In the genomic region with DNA sequence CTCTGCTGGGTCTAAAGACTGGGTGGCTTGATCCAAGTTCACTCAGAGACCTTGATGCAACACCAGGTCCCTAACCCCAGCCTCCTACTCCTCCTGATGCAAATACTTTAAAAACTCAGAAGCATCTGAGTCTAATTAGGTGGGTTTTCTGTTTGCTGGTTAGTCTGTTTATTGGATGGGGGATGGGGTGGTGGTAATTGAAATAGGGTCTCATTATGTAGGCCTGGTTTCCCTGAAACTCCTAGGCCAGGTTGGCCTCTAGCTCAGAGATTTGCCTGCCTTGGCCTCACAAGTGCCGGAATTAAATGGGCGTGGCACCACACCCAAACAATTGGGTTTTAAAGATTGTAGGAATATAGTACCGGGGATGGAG, we compare ENCODE assay signal across 15 mouse cellular contexts. TPM values are rescaled to one million over a fixed set of nuclear protein-coding genes. Genes with fewer than 3 reads are reported as not detected.
DNase-seq lines count a peak whose midpoint lies in the region; ATAC-seq and TF ChIP-seq lines count a peak whose summit lies in the region.
"Had no signal": no experiment of that assay in that cellular context is flagged by ENCODE, and none has a peak within 500 bp of the region (broad histone marks: within the 10 kb centered on the region; RNA-seq: fewer than 3 reads in every experiment).

No protein-coding gene starts in this region.

- 68% methylated on average over 3 of the region's 3 CpGs for WGBS in midbrain, embryonic 13.5 days
- 77% methylated on average over 3 of the region's 3 CpGs for WGBS in midbrain, embryonic 10.5 days
- WGBS in forebrain, embryonic 15.5 days: 35% methylated on average over 3 of the region's 3 CpGs
- WGBS in hindbrain, postnatal 0 days: 60% methylated on average over 3 of the region's 3 CpGs
- 46% methylated on average over 3 of the region's 3 CpGs for WGBS in neural tube, embryonic 13.5 days

- H3K9ac ChIP-seq in midbrain, embryonic 13.5 days (replicated peaks): peak overlapping the region; percentile 16; the same call in 1 of the 2 replicates
- no peak overlapping the region for H3K9ac ChIP-seq in forebrain, embryonic 15.5 days (replicated peaks)
- H3K9ac ChIP-seq in hindbrain, postnatal 0 days (replicated peaks; ENCODE audit: low read length): no peak overlapping the region
- peak overlapping the region; percentile 31; the same call in 1 of the 2 replicates for H3K9ac ChIP-seq in neural tube, embryonic 13.5 days
- H3K9ac ChIP-seq: liver, embryonic 14.5 days had no signal

- ATAC-seq in midbrain, embryonic 13.5 days: no peak
- ATAC-seq in forebrain, embryonic 15.5 days (replicated peaks): no peak
- ATAC-seq in hindbrain, postnatal 0 days: no peak
- no peak for ATAC-seq in neural tube, embryonic 13.5 days (ENCODE audit: low read depth)

- no peaks in the 10 kb centered on the region; the same call in 1 of the 2 replicates for H3K9me3 ChIP-seq in midbrain, embryonic 13.5 days
- H3K9me3 ChIP-seq in midbrain, embryonic 10.5 days (replicated peaks): peaks cover under 1% of the 10 kb centered on the region; the same call in 1 of the 2 replicates
- no peaks in the 10 kb centered on the region for H3K9me3 ChIP-seq in forebrain, embryonic 15.5 days
- no peaks in the 10 kb centered on the region for H3K9me3 ChIP-seq in hindbrain, postnatal 0 days (ENCODE audit: low read length)
- no peaks in the 10 kb centered on the region for H3K9me3 ChIP-seq in neural tube, embryonic 13.5 days
- H3K9me3 ChIP-seq: heart, embryonic 10.5 days had no signal

- H3K27me3 ChIP-seq in midbrain, embryonic 13.5 days: no peaks in the 10 kb centered on the region
- H3K27me3 ChIP-seq in midbrain, embryonic 10.5 days (ENCODE audit: low read depth, poor library complexity, severe bottlenecking): peaks cover 12% of the 10 kb centered on the region
- no peaks in the 10 kb centered on the region for H3K27me3 ChIP-seq in forebrain, embryonic 15.5 days
- no peaks in the 10 kb centered on the region for H3K27me3 ChIP-seq in hindbrain, postnatal 0 days (ENCODE audit: insufficient read depth, low read length)
- no peaks in the 10 kb centered on the region for H3K27me3 ChIP-seq in neural tube, embryonic 13.5 days

- no peak for DNase-seq in midbrain, embryonic 10.5 days (ENCODE audit: low spot score)
- no peak for DNase-seq in hindbrain, postnatal 0 days (ENCODE audit: low spot score)
- DNase-seq in cerebellum, adult 11-12 months: no peak
- no peak for DNase-seq in kidney, postnatal 14 days
- DNase-seq in heart, adult 11 months: no peak
- DNase-seq: adrenal gland, postnatal 14 days; heart, postnatal 36 days; kidney, adult 18-20 months; lung, postnatal 4 days had no signal

- H3K36me3 ChIP-seq in midbrain, embryonic 13.5 days: peaks cover 10% of the 10 kb centered on the region
- H3K36me3 ChIP-seq in midbrain, embryonic 10.5 days: peaks cover 24% of the 10 kb centered on the region
- no peaks in the 10 kb centered on the region for H3K36me3 ChIP-seq in forebrain, embryonic 15.5 days
- no peaks in the 10 kb centered on the region for H3K36me3 ChIP-seq in hindbrain, postnatal 0 days (ENCODE audit: insufficient read depth, low read length)
- H3K36me3 ChIP-seq in neural tube, embryonic 13.5 days: no peaks in the 10 kb centered on the region
- H3K36me3 ChIP-seq: heart, embryonic 10.5 days had no signal

- no peak for TF ChIP-seq CTCF in hindbrain, postnatal 0 days (IDR thresholded peaks at IDR 0.05; ENCODE audit: low read depth)

- peaks cover 70% of the 10 kb centered on the region for H3K4me1 ChIP-seq in midbrain, embryonic 13.5 days (replicated peaks)
- H3K4me1 ChIP-seq in midbrain, embryonic 10.5 days: peaks cover 34% of the 10 kb centered on the region
- H3K4me1 ChIP-seq in forebrain, embryonic 15.5 days: peaks cover 65% of the 10 kb centered on the region
- H3K4me1 ChIP-seq in hindbrain, postnatal 0 days (ENCODE audit: insufficient read depth, low read length): peaks cover 12% of the 10 kb centered on the region; the same call in 1 of the 2 replicates
- peaks cover 80% of the 10 kb centered on the region for H3K4me1 ChIP-seq in neural tube, embryonic 13.5 days (replicated peaks)
- H3K4me1 ChIP-seq: heart, embryonic 10.5 days had no signal

- no peak overlapping the region for H3K4me3 ChIP-seq in midbrain, embryonic 13.5 days (replicated peaks)
- no peak overlapping the region for H3K4me3 ChIP-seq in midbrain, embryonic 10.5 days
- no peak overlapping the region for H3K4me3 ChIP-seq in forebrain, embryonic 15.5 days
- H3K4me3 ChIP-seq in hindbrain, postnatal 0 days (ENCODE audit: low read length): no peak overlapping the region
- no peak overlapping the region for H3K4me3 ChIP-seq in neural tube, embryonic 13.5 days
- H3K4me3 ChIP-seq: heart, embryonic 10.5 days had no signal

- peak overlapping the region; percentile 68 for H3K27ac ChIP-seq in midbrain, embryonic 13.5 days
- H3K27ac ChIP-seq in midbrain, embryonic 10.5 days (replicated peaks): no peak overlapping the region
- H3K27ac ChIP-seq in forebrain, embryonic 15.5 days (replicated peaks): peak overlapping the region; percentile 88
- H3K27ac ChIP-seq in hindbrain, postnatal 0 days: peak overlapping the region; percentile 78
- H3K27ac ChIP-seq in neural tube, embryonic 13.5 days (replicated peaks): peak overlapping the region; percentile 63
- H3K27ac ChIP-seq: heart, embryonic 10.5 days; liver, embryonic 14.5 days had no signal

- H3K4me2 ChIP-seq in midbrain, embryonic 13.5 days (replicated peaks): no peak overlapping the region
- H3K4me2 ChIP-seq in forebrain, embryonic 15.5 days (replicated peaks): 0 out of 2 replicates have a peak overlapping the region, but pooled peaks have one; percentile 4
- no peak overlapping the region for H3K4me2 ChIP-seq in hindbrain, postnatal 0 days (ENCODE audit: low read depth, low read length)
- H3K4me2 ChIP-seq in neural tube, embryonic 13.5 days: no peak overlapping the region

RNA-seq across cellular contexts. Expression of a gene that starts 7.5 kb away (rescaled TPM):
- polyA plus RNA-seq in midbrain, embryonic 13.5 days (2015; fragmentation: Nextera tagmentation; extraction: Ambion mirVana): 105 and 106 TPM in 2 replicates
- 72.6 and 85.2 TPM in 2 replicates for polyA plus RNA-seq in midbrain, embryonic 10.5 days (2016; fragmentation: Nextera tagmentation; extraction: Ambion mirVana)
- polyA plus RNA-seq in forebrain, embryonic 15.5 days (2015; fragmentation: Nextera tagmentation; extraction: Ambion mirVana): 123 and 127 TPM in 2 replicates
- total RNA-seq in hindbrain, postnatal 0 days (2014; rRNA removed): 39.9 and 56.5 TPM in 2 replicates
- 99.7 and 102 TPM in 2 replicates for polyA plus RNA-seq in hindbrain, postnatal 0 days (2015; fragmentation: Nextera tagmentation; extraction: Ambion mirVana)
- polyA plus RNA-seq in neural tube, embryonic 13.5 days (2015; fragmentation: Nextera tagmentation; extraction: Ambion mirVana): 98.7 and 116 TPM in 2 replicates

RNA-seq across cellular contexts. Expression of a gene that starts 7.8 kb away (rescaled TPM):
- 14.6 and 20.4 TPM in 2 replicates for polyA plus RNA-seq in midbrain, embryonic 13.5 days (2015; fragmentation: Nextera tagmentation; extraction: Ambion mirVana)
- polyA plus RNA-seq in midbrain, embryonic 10.5 days (2016; fragmentation: Nextera tagmentation; extraction: Ambion mirVana): 5.3 and 7.5 TPM in 2 replicates
- 21.2 TPM in 2 replicates for polyA plus RNA-seq in forebrain, embryonic 15.5 days (2015; fragmentation: Nextera tagmentation; extraction: Ambion mirVana)
- total RNA-seq in hindbrain, postnatal 0 days (2014; rRNA removed): 42.3 and 44.9 TPM in 2 replicates
- polyA plus RNA-seq in hindbrain, postnatal 0 days (2015; fragmentation: Nextera tagmentation; extraction: Ambion mirVana): 7.2 TPM in 2 replicates
- polyA plus RNA-seq in neural tube, embryonic 13.5 days (2015; fragmentation: Nextera tagmentation; extraction: Ambion mirVana): 14.0 and 14.3 TPM in 2 replicates
- total RNA-seq: gastrocnemius, adult 8-10 months had no signal

RNA-seq across cellular contexts. Expression of a gene that starts 29.3 kb away (rescaled TPM):
- polyA plus RNA-seq in midbrain, embryonic 13.5 days (2015; fragmentation: Nextera tagmentation; extraction: Ambion mirVana): 15.9 and 19.6 TPM in 2 replicates
- polyA plus RNA-seq in midbrain, embryonic 10.5 days (2016; fragmentation: Nextera tagmentation; extraction: Ambion mirVana): 11.4 and 13.0 TPM in 2 replicates
- 15.6 and 18.0 TPM in 2 replicates for polyA plus RNA-seq in forebrain, embryonic 15.5 days (2015; fragmentation: Nextera tagmentation; extraction: Ambion mirVana)
- total RNA-seq in hindbrain, postnatal 0 days (2014; rRNA removed): 23.7 and 36.3 TPM in 2 replicates
- 23.8 and 24.0 TPM in 2 replicates for polyA plus RNA-seq in hindbrain, postnatal 0 days (2015; fragmentation: Nextera tagmentation; extraction: Ambion mirVana)
- 16.4 and 16.6 TPM in 2 replicates for polyA plus RNA-seq in neural tube, embryonic 13.5 days (2015; fragmentation: Nextera tagmentation; extraction: Ambion mirVana)

RNA-seq across cellular contexts. Expression of a gene that starts 34.8 kb away (rescaled TPM):
- polyA plus RNA-seq in midbrain, embryonic 13.5 days (2015; fragmentation: Nextera tagmentation; extraction: Ambion mirVana): 5.4 and 7.9 TPM in 2 replicates
- 16.4 and 17.4 TPM in 2 replicates for polyA plus RNA-seq in midbrain, embryonic 10.5 days (2016; fragmentation: Nextera tagmentation; extraction: Ambion mirVana)
- 4.6 and 5.6 TPM in 2 replicates for polyA plus RNA-seq in forebrain, embryonic 15.5 days (2015; fragmentation: Nextera tagmentation; extraction: Ambion mirVana)
- 6.2 and 7.6 TPM in 2 replicates for total RNA-seq in hindbrain, postnatal 0 days (2014; rRNA removed)
- polyA plus RNA-seq in hindbrain, postnatal 0 days (2015; fragmentation: Nextera tagmentation; extraction: Ambion mirVana): 9.9 and 10.4 TPM in 2 replicates
- 6.5 and 7.3 TPM in 2 replicates for polyA plus RNA-seq in neural tube, embryonic 13.5 days (2015; fragmentation: Nextera tagmentation; extraction: Ambion mirVana)

RNA-seq across cellular contexts. Expression of a gene that starts 37.6 kb away (rescaled TPM):
- polyA plus RNA-seq in midbrain, embryonic 13.5 days (2015; fragmentation: Nextera tagmentation; extraction: Ambion mirVana): 97.8 and 103 TPM in 2 replicates
- 39.6 and 58.5 TPM in 2 replicates for polyA plus RNA-seq in midbrain, embryonic 10.5 days (2016; fragmentation: Nextera tagmentation; extraction: Ambion mirVana)
- 60.7 and 64.6 TPM in 2 replicates for polyA plus RNA-seq in forebrain, embryonic 15.5 days (2015; fragmentation: Nextera tagmentation; extraction: Ambion mirVana)
- total RNA-seq in hindbrain, postnatal 0 days (2014; rRNA removed): 199 and 200 TPM in 2 replicates
- polyA plus RNA-seq in hindbrain, postnatal 0 days (2015; fragmentation: Nextera tagmentation; extraction: Ambion mirVana): 118 and 122 TPM in 2 replicates
- polyA plus RNA-seq in neural tube, embryonic 13.5 days (2015; fragmentation: Nextera tagmentation; extraction: Ambion mirVana): 81.4 and 87.6 TPM in 2 replicates

Comparison
In these comparisons a context has a peak if more than half of its experiments do, and no peak if none do; other contexts are left out.
1. H3K9ac ChIP-seq: peak in midbrain, embryonic 13.5 days (single experiment) and neural tube, embryonic 13.5 days (single experiment); none in forebrain, embryonic 15.5 days (single experiment) and hindbrain, postnatal 0 days (single experiment).